Mouse (Mus musculus): ENCODE data around the gene Fndc7. TPM values are rescaled to one million over a fixed set of nuclear protein-coding genes. Genes with fewer than 3 reads are reported as not detected.
A peak's percentile ranks its signal among the peaks of the same experiment; 100 is the strongest.
"Not testable (repeated sequence)": the region's sequence is repeated elsewhere in the genome, so short reads cannot be mapped to it uniquely, and the experiment has no call there.

Gene Fndc7
- polyA plus RNA-seq, 1 experiment from 2014 or later = 0.16 TPM

DNA sequence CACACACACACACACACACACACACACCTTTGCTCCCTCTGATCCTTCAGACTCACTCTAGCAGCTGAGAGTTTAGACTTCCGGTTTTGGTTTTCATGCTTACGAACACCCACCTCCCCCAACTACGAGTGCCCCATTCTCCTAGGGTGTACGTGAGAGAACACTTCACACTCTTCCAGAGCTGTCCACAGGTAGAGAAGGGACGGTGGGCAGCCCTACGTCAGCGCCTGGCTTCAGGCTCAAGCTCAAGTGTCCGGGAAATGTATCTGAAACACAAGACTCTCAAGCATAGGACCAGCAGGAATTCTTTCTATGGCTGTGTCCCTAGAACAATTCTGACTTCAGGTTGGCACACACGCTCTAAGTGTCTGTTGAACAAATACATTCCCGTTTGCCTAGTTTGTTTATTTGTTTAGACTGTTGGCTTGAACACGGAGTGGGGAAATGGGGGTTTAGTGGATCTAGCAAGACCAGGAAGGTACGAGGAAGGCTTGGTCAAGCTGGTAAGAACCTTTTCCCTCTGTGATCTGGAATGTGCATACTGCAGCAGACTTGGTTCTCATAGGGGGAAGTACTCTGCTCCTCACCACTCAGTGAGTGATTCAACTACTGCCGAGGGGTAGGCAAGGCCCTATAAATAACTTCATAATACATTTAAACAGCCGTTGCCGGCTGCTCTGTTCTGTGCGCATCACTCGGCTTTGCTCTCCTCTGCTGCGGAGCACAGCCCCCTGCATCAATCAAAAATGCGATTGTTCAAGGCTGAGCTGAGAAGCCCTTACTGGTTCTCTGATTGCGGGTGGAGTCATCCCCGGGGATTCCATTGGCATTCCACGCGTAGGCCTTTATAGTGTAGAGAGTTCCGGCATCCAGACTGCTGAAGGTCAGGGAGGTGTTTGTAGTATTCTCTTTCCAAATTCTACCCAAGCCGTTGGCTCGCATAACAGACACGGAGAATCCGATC lies 9.0 kb downstream of the Fndc7 start:
- Histone ChIP-seq H3K27ac (peak overlapping the region; percentile 82), H3K79me2 (ENCODE audit: inconsistent target) (no peaks in the 10 kb centered on the region), H3K36me3 (ENCODE audit: inconsistent target) (no peaks in the 10 kb centered on the region), H3K4me3 (ENCODE audit: inconsistent target) (no peak overlapping the region)
- WGBS (ENCODE audit: missing documents) = 58% methylated on average over 27 of the region's 28 CpGs

DNA sequence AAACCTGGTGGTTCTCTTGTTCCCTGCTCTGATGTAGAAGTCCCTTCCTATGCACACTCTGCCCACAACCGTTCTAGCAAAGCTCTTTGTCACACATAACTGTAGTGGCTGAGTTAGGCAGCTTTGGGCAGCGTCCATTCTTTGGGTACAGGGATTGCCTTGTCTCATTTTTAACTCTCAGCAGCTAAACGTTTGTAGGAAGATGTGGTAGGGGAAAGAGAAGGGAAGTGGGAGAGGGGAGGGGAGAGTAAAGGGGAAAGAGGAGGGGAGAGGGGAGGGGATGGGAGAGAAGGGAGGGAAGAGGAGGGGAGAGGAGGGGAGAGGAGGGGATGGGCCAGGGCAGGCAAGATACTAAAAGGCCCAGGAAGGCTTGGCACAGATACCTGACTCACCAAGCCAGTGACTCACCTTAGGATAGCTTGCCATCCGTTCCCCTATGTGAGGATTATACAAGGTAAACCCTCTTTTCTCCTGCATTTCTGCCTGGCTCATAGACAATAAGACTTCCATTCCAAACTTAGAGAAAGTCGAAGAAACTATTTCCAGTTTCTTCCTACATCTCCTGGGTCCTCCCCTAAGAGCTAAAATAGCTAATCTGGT lies 9.9 kb downstream of the Fndc7 start:
- Histone ChIP-seq H3K79me2 (ENCODE audit: inconsistent target) (no peaks in the 10 kb centered on the region), H3K4me3 (ENCODE audit: inconsistent target) (no peak overlapping the region), H3K27ac (peak overlapping the region; percentile 82), H3K36me3 (ENCODE audit: inconsistent target) (no peaks in the 10 kb centered on the region)
- 20% methylated on average over 5 of the region's 5 CpGs for WGBS (ENCODE audit: missing documents)

DNA sequence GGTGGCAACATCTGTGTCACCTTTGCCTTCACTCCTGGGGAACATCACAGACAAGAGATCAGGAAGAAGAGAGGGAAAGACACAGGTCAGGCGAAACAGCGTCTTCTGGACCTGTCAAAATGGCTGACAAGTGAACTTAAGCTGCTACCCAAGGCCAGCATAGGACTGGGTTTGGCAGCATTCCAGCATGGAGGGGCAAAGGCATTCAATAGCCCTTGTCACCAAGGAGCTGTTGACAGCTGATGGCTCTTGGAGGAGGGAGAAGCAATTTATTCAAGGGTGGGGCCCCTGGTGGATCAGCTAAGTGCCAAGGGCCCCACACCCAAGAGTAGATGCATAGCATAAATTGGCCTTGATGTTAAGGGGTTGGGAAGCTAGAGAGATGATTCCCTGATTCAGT lies 10.7 kb downstream of the Fndc7 start:
- no peak overlapping the region for H3K27ac ChIP-seq
- no peaks in the 10 kb centered on the region for H3K79me2 ChIP-seq (ENCODE audit: inconsistent target)
- 82% methylated on average over 2 of the region's 2 CpGs for WGBS (ENCODE audit: missing documents)
- H3K4me3 ChIP-seq (ENCODE audit: inconsistent target) = no peak overlapping the region
- H3K36me3 ChIP-seq (ENCODE audit: inconsistent target) = no peaks in the 10 kb centered on the region

- WGBS (ENCODE audit: missing documents) = 94% methylated on average over 6 of the region's 6 CpGs
- Histone ChIP-seq H3K27ac (no peak overlapping the region), H3K4me3 (ENCODE audit: inconsistent target) (no peak overlapping the region), H3K36me3 (ENCODE audit: inconsistent target) (no peaks in the 10 kb centered on the region), H3K79me2 (ENCODE audit: inconsistent target) (no peaks in the 10 kb centered on the region)
Measured at GRCm38 (mm10) chr3:108870631-108871030, 19.2 kb downstream of the Fndc7 start.

GRCm38 (mm10) chr3:108867449-108867848 lies 22.4 kb downstream of the Fndc7 start:
- WGBS (ENCODE audit: missing documents) = 96% methylated on average over 3 of the region's 3 CpGs
- Histone ChIP-seq H3K27ac (no peak overlapping the region), H3K4me3 (ENCODE audit: inconsistent target) (no peak overlapping the region), H3K79me2 (ENCODE audit: inconsistent target) (no peaks in the 10 kb centered on the region), H3K36me3 (ENCODE audit: inconsistent target) (no peaks in the 10 kb centered on the region)

GRCm38 (mm10) chr3:108865676-108866075 lies 24.1 kb downstream of the Fndc7 start:
- H3K79me2 ChIP-seq (ENCODE audit: inconsistent target) = no peaks in the 10 kb centered on the region
- WGBS (ENCODE audit: missing documents) = 82% methylated on average over 3 of the region's 3 CpGs
- H3K4me3 ChIP-seq (ENCODE audit: inconsistent target) = no peak overlapping the region
- H3K36me3 ChIP-seq (ENCODE audit: inconsistent target) = no peaks in the 10 kb centered on the region
- peak overlapping the region; percentile 78 for H3K27ac ChIP-seq

DNA sequence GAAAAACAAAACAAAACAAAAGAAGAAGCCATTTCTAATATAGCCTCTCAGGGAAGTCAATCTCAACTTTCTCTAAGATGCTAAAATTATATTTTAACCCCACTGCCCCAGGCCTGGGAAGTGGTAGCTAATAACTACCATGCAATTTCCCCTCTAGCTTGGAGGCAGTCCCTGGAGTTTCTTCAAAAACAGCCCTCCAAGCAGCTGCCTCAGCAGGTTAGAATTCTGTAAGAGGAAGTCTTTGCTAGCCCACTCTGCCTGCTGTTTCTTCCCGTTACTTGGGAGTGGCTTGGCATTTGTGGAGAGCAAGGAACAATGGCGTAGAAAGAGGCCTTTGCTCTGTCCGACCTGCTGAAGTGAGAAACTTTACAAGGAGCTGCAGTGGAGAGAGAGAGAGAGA lies 24.7 kb downstream of the Fndc7 start:
- H3K36me3 ChIP-seq (ENCODE audit: inconsistent target) = no peaks in the 10 kb centered on the region
- H3K4me3 ChIP-seq (ENCODE audit: inconsistent target) = no peak overlapping the region
- WGBS (ENCODE audit: missing documents) = 0% methylated on average over 3 of the region's 3 CpGs
- H3K79me2 ChIP-seq (ENCODE audit: inconsistent target) = no peaks in the 10 kb centered on the region
- H3K27ac ChIP-seq = peak overlapping the region; percentile 78

DNA sequence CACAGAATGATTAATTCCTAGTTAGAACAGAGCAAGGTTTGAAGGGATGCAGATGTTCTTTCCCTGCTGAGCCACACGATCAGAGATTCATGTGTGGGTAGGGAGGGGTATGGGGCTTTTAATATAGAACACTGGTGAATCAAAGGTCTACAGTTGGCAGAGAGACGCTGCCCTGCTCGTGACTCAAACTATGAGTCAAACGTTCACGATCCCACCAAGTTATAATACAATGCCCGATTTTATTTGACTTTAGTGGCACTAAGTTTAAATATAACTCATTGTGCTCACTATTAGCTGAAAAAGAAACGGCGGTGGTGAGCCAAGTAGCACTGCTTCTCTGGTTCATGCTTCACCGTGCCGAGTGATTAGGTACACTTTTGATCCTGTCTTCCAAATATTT lies 26.7 kb downstream of the Fndc7 start:
- Histone ChIP-seq H3K36me3 (ENCODE audit: inconsistent target) (no peaks in the 10 kb centered on the region), H3K4me3 (ENCODE audit: inconsistent target) (no peak overlapping the region), H3K27ac (no peak overlapping the region), H3K79me2 (ENCODE audit: inconsistent target) (no peaks in the 10 kb centered on the region)
- WGBS (ENCODE audit: missing documents) = 95% methylated on average over 10 of the region's 10 CpGs

DNA sequence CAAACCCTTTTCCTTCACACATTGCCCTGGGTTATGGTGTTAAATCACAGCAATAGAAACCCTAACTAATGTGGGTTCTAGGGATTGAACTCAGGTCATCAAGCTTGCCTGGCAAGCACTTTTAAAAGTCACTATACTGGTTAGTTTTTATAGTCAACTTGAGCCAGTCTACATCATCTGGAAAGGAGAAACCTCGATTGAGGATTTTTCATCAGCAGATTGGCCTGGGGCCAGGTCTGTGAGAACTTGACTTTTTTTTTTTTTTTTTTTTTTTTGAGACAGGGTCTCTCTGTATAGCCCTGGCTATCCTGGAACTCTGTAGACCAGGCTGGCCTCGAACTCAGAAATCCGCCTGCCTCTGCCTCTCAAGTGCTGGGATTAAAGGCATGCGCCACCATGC lies 27.5 kb downstream of the Fndc7 start:
- H3K4me3 ChIP-seq (ENCODE audit: inconsistent target); H3K36me3 ChIP-seq (ENCODE audit: inconsistent target); H3K27ac ChIP-seq; H3K79me2 ChIP-seq (ENCODE audit: inconsistent target): not testable (repeated sequence)
- 81% methylated on average over 4 of the region's 4 CpGs for WGBS (ENCODE audit: missing documents)

GRCm38 (mm10) chr3:108860786-108861185 lies 29.0 kb downstream of the Fndc7 start:
- H3K4me3 ChIP-seq (ENCODE audit: inconsistent target) = no peak overlapping the region
- 53% methylated on average over 2 of the region's 2 CpGs for WGBS (ENCODE audit: missing documents)
- no peaks in the 10 kb centered on the region for H3K79me2 ChIP-seq (ENCODE audit: inconsistent target)
- no peak overlapping the region for H3K27ac ChIP-seq
- H3K36me3 ChIP-seq (ENCODE audit: inconsistent target) = no peaks in the 10 kb centered on the region

DNA sequence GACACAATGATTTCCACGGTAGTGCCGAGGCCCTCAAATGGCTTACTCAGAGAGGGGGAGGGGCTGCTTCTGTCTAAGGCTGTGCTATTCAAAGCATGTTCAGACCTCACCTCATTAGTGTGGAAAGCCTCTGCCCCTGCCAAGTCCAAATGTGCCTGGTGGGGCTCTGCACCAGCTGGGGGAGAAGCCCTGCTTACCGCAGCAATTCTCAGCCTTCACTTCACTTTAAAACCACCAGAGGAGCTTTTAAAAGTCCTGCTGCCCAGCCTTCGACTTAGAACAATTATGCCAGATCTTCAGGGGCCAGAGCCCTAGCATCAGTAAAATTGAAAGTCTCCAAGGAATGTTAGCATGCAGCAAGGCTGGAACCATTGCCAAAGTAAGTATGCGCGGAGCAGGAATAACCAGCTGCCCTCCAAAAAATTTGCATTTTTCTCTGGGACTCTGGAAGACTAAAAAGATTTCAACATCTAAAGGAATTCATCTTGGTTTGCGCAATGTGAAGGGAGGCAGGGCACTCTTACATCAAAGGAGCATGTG lies 31.5 kb downstream of the Fndc7 start:
- Histone ChIP-seq H3K79me2 (ENCODE audit: inconsistent target) (no peaks in the 10 kb centered on the region), H3K4me3 (ENCODE audit: inconsistent target) (no peak overlapping the region), H3K36me3 (ENCODE audit: inconsistent target) (no peaks in the 10 kb centered on the region), H3K27ac (peak overlapping the region; percentile 15; the same call in 1 of the 2 replicates)
- 64% methylated on average over 7 of the region's 7 CpGs for WGBS (ENCODE audit: missing documents)

GRCm38 (mm10) chr3:108857714-108858113 lies 32.1 kb downstream of the Fndc7 start:
- H3K4me3 ChIP-seq (ENCODE audit: inconsistent target) = no peak overlapping the region
- no peaks in the 10 kb centered on the region for H3K79me2 ChIP-seq (ENCODE audit: inconsistent target)
- peak overlapping the region; percentile 15; the same call in 1 of the 2 replicates for H3K27ac ChIP-seq
- H3K36me3 ChIP-seq (ENCODE audit: inconsistent target) = no peaks in the 10 kb centered on the region
- 100% methylated on average over 1 of the region's 1 CpGs for WGBS (ENCODE audit: missing documents)

DNA sequence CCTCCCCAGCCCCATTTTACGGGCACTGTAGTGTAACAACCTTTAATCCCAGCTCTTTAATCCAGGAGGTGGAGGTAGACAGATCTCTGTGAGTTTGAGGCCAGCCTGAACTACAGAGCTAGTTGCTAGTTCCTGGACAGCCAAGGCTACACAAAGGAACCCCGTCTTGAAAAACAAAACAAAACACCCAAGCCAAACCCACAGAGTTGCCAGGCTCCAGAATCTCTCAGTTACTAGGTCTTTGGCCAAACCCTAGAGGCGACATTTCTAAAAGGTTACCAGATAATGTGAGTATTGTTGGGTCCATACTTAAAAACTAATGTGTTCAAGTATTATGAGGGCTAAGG lies 32.7 kb downstream of the Fndc7 start:
- H3K27ac ChIP-seq = no peak overlapping the region
- no peak overlapping the region for H3K4me3 ChIP-seq (ENCODE audit: inconsistent target)
- H3K36me3 ChIP-seq (ENCODE audit: inconsistent target) = no peaks in the 10 kb centered on the region
- H3K79me2 ChIP-seq (ENCODE audit: inconsistent target) = no peaks in the 10 kb centered on the region
- WGBS (ENCODE audit: missing documents) = 72% methylated on average over 3 of the region's 3 CpGs

DNA sequence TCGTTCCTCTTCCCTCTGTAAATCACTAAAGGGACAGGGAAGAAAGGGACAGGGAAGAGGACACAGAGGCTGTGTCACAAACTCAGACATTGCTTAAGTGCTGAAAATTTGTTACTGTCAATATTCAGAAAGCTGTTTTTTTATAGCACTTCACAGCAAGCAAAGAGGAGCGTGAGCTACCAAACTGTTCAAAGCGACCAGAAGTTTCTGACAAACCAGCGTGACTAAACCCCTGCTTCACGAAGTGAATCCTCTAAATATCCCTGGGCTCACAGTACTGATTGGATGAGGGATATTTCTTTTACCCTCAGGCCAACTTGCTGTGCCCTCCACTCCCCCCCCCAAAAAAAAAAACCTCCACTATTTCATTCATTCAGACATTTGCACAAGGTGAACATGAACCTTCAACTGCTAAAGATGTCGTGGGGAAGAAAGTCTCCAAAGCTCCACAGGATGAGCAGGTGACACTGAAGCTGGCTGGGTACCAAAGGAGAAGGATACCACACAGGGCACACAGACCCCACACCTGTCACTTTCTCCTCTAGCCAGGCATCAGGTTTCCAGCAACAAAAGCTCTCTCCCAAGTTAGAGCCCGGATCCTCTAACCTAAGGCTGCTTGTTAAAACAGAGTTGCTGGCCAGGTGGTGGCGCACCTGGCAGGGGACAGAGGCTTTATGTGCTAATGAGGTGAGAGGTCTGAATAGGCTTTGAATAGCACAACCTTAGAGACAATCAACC lies 33.3 kb downstream of the Fndc7 start:
- H3K79me2 ChIP-seq (ENCODE audit: inconsistent target) = no peaks in the 10 kb centered on the region
- H3K36me3 ChIP-seq (ENCODE audit: inconsistent target) = no peaks in the 10 kb centered on the region
- peak overlapping the region; percentile 83 for H3K27ac ChIP-seq
- H3K4me3 ChIP-seq (ENCODE audit: inconsistent target) = no peak overlapping the region
- WGBS (ENCODE audit: missing documents) = 78% methylated on average over 8 of the region's 8 CpGs
